Mouse (Mus musculus): Measurements from ENCODE around the gene Btg4.

- TF ChIP-seq KAT2A (IDR thresholded peaks at IDR 0.05; ENCODE audit: insufficient replicate concordance, low read length) (no peak), CTCF (conservative IDR thresholded peaks at IDR 0.05 in 1 of 2, IDR thresholded peaks at IDR 0.05 in 1 of 2; ENCODE audit: low read depth in 2 of 2, low read length in 2 of 2) (no peak), TCF12 (IDR thresholded peaks at IDR 0.05; ENCODE audit: low read depth, low read length) (no peak), E2F4 (IDR thresholded peaks at IDR 0.05; ENCODE audit: insufficient replicate concordance, low read depth, low read length) (no peak)
These were observed 16.2 kb downstream of the Btg4 start, which contains the start of gene Layn for GRCm38 (mm10) chr9:51076979-51077315.

All from CH12.LX (cell line).